Mouse (Mus musculus): ENCODE data around the gene Carmil2.

The Carmil2 gene

GRCm38 (mm10) chr8:105685796-105686308, at the start of gene Carmil2:
Gene Carmil2, plus strand, starts transcription at chr8:105686274.
- DNase-seq (ENCODE audit: extremely low read depth, low read depth, low spot score): no peak

- no peak for DNase-seq (ENCODE audit: extremely low read depth, low read depth, low spot score)
These were observed 49.0 kb upstream of the Carmil2 start, which contains the start of gene Agrp for GRCm38 (mm10) chr8:105636963-105637510. Gene Agrp, minus strand, starts transcription at chr8:105637393.

- DNase-seq (ENCODE audit: extremely low read depth, low read depth, low spot score): no peak
These were observed 48.5 kb upstream of the Carmil2 start for GRCm38 (mm10) chr8:105637601-105638041.

DNA sequence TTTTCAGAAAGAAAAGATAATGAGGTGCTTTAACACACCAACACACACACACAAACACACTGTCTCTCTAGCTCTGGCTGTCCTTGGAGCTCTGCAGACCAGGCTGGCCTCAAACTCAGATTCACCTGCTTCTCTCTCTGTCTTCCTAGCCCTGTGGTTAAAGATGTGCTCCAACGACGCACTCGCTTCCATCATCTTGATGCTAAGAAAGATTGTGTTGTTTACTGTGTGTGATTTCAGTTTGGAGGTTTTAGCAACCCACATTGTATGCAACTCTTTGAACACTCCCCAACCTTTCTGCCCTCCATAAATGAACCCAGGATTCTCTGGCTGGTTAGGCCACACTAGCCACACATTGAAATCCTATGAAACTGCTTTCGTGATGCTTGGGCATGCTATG, 47.6 kb upstream of the Carmil2 start:
- DNase-seq (ENCODE audit: extremely low read depth, low read depth, low spot score): no peak

DNA sequence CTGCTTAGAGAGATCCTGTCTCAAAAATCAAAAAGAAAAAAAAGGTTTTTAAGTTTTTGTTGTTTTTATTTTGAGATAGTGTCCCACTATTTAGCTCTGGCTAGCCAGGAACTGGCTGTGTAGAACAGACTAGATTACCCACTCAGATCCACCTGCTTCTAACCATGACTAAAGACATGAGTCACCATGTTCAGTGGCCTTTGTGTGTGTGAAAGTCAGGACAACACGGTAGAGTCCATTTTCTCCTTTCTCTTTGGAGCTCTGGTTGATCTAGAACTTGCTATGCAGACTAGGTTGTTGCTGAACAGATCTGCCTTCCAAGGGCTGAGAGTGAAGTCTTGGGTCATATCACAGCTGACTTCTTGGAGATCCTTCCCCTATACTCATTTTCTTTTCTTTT, 46.2 kb upstream of the Carmil2 start:
- no peak for DNase-seq (ENCODE audit: extremely low read depth, low read depth, low spot score)

GRCm38 (mm10) chr8:105640511-105640910, 45.6 kb upstream of the Carmil2 start:
- DNase-seq (ENCODE audit: extremely low read depth, low read depth, low spot score): no peak

DNA sequence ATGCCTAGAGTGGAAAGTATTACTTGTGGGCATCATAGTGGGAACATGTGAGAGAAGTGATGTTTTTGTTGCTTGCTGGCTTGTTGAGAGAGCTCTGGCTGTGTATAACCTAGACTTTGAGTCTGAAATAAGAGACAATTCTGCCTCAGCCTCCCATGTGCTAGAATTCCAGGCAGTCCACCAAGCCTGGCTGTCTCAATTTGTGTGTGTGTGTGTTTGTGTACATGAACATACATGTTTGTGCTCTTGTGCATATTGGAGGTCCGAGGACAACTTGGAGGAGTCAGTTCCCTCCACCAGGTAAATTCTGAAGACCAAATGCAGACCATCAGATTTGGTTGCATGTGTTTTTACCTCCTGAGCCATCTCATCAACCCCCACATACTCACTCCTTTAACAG, 40.9 kb upstream of the Carmil2 start:
- no peak for DNase-seq (ENCODE audit: extremely low read depth, low read depth, low spot score)

- no peak for DNase-seq (ENCODE audit: extremely low read depth, low read depth, low spot score)
These were observed 37.1 kb upstream of the Carmil2 start for GRCm38 (mm10) chr8:105648929-105649328.

DNA sequence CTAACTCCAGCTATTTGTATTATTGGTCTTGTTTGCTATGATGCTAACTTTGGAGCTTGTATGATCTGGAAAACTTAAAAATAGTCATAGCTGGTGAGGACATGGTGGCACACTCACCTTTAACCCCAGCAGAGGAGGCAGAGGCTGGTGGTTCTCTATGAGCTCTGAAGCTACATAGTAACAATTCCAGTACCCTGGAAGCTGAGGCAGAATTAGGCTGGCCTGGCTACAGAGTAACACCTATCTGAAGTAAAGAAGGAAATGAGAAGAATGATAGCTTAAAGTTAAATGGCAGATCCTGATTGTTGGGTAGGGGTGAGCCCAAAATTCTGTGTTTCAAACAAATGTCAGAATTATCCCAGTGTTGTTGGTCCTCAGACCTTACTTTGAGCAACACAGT, 28.4 kb upstream of the Carmil2 start:
- DNase-seq (ENCODE audit: extremely low read depth, low read depth, low spot score): no peak

- no peak for DNase-seq (ENCODE audit: extremely low read depth, low read depth, low spot score)
These were observed 24.9 kb upstream of the Carmil2 start for GRCm38 (mm10) chr8:105661167-105661566.

- DNase-seq (ENCODE audit: extremely low read depth, low read depth, low spot score): no peak
These were observed 8.2 kb upstream of the Carmil2 start for GRCm38 (mm10) chr8:105677891-105678290.

- no peak for DNase-seq (ENCODE audit: extremely low read depth, low read depth, low spot score)
These were observed 749 bp upstream of the Carmil2 start for GRCm38 (mm10) chr8:105685325-105685724.

DNA sequence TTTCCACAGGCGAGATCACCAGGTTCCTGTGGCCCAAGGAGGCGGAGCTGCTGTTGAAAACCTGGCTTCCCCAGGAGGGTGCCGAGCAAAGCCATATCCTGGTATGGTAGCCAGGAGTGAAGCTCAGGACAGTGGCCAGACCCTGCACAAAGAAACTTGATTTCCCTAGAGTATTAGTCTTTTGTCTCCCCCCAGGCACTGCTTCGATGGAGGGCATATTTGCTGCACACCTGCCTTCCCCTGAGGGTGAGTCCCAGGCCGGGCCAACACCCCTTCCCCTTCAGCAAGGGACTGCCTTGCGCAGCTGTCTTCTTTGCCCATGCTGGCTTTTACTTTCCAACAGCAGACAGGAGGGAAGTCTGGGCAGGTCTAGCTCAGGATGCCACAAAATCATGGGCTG, 477 bp downstream of the Carmil2 start:
- no peak for DNase-seq (ENCODE audit: extremely low read depth, low read depth, low spot score)

DNA sequence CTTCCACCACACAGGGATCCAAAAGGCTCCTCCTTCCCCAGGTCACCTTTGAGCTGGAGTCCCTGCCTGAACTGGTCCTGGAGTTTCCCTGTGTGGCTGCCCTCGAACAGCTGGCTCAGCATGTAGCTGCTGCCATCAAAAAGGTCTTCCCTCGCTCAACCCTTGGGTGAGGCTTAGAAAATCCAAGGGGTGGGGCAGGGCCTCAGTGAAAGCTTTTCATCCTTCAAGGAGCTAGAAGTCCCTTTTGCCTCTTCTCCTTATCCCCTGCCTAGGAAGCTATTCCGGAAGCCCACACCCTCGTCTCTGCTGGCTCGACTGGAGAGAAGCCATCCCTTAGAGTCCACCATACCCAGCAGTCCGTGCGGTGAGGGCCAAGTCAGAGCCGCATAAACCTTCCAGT, 1.4 kb downstream of the Carmil2 start:
- no peak for DNase-seq (ENCODE audit: extremely low read depth, low read depth, low spot score)

DNA sequence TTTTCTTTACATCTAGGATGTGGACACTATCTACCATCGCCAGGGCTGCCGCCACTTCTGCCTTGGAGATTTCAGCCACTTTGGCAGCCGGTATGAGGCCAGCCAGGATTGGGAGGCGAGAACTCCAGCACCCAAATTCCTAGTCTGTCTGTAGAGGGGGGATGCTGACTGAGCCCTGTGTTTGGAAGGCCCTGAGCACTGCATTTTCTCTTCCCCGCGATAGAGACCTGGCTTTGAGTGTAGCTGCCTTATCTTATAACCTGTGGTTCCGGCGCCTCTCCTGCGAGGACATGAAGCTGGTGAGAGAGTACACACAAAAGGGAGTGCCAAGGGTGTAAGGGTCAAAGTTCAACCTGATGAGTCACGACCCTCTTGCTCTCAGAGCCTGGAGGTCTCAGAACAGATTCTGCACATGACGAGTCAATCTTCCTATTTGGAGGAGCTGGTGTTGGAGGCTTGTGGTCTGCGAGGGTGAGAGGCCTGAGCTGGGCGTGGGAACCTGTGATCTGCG, 2.2 kb downstream of the Carmil2 start:
- DNase-seq (ENCODE audit: extremely low read depth, low read depth, low spot score): no peak

DNA sequence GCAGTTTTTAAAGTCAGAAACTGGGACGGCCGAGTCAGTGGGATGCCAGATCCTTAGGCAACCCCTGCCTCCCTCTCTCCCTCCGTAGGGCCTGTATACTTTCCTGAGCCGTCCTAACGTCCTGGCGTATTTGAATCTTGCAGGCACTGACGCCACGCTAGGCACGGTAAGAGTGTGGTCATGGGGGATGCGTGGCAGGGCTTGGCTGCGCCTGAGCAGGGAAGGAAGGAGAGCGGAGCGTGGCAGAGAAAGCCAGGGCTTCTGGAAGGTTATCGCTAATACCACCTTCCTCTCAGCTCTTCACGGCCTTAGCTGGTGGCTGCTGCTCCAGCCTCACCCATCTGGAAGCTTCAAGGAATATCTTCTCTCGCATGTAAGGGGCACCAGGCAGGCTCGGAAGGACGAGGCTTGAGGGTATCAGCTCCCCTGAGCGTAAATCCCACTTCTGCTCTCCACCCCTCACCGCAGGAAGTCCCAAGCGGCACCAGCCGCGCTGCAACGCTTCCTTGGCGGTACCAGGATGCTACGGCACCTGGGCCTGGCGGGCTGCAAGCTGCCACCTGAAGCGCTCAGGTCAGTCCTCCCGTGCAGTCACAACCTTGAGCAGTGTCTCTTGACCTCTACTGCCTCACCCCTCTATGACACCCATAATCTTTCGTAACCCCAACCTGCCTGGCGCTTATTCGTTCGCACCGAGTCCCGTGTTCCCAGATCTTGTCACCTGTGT, 3.3 kb downstream of the Carmil2 start:
- DNase-seq (ENCODE audit: extremely low read depth, low read depth, low spot score): no peak

- no peak for DNase-seq (ENCODE audit: extremely low read depth, low read depth, low spot score)
These were observed 3.9 kb downstream of the Carmil2 start for GRCm38 (mm10) chr8:105689983-105690360.

- DNase-seq (ENCODE audit: extremely low read depth, low read depth, low spot score): no peak
These were observed 4.9 kb downstream of the Carmil2 start for GRCm38 (mm10) chr8:105690978-105691377.

GRCm38 (mm10) chr8:105692449-105693182, 6.5 kb downstream of the Carmil2 start:
- no peak for DNase-seq (ENCODE audit: extremely low read depth, low read depth, low spot score)

DNA sequence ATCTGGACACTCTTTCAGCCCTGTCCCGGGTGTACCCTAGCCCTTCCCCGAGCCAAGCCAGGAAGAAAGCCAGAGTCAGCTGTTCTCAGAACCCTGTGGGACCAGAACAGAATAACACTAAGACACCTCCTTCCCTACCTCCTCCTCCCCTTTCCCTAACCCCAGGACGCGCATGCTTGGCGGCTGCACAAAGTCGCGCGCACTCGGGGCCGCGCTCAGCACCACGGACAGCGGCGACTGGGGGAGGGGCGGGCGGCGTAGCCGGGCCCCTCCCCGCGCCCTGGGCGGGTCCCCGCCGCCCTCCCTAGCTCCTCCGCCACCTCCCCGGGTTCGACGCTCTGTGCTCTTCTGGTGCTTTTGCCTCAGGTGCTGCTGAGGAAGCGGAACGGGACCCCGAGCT, 7.6 kb downstream of the Carmil2 start:
- no peak for DNase-seq (ENCODE audit: extremely low read depth, low read depth, low spot score)

DNA sequence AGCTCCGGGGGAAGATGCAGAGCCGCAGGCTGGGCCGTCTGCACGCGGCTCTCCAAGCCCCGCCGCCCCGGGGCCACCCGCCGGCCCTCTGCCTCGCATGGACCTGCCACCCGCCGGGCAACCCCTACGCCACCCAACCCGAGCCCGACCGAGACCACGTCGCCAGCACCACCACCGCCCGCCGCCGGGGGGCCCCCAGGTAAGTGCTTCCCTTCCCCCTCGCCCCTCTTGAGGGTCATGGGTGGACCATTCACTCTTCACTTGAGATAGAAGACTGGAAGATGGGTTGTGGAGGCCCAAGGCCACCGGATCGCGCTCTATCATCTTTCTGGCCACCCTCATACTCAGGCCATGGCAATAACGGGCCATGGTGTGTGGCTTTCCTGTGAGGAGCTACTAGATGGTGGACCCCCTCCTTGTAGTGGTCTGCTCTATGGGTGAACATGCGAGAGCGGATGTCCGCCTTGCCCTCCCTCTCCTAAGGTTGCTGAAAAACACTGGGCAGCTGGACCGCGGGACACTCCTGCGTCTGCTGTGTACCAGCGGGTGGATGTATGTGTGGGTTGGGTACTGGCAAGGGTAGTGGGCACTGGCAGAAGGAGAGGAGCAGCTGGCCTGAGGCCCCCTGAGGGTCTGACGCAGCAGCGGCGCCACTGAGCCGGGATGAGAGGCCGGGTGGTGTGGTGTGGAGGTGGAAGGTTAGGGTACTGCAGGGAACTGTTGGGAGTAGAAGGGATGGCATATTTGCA, 8.2 kb downstream of the Carmil2 start:
- no peak for DNase-seq (ENCODE audit: extremely low read depth, low read depth, low spot score)
